Mouse (Mus musculus) forebrain, embryonic 16.5 days (tissue): ENCODE data around the gene Prkcg. TPM values are rescaled to one million over a fixed set of nuclear protein-coding genes. Genes with fewer than 3 reads are reported as not detected.

Source experiments
- ATAC-seq: fragments of 200-750 bp; cut with Nextera tagmentation; 2 replicates; pipeline ENCODE4 v1.8.0; 2017; ENCODE audit warnings: mild to moderate bottlenecking, moderate library complexity
- H3K27ac ChIP-seq: fragments of 300-500 bp; sonication (generic); 2 replicates; pipeline ENCODE4 v1.5.1; 2014; ENCODE audit warnings: low read length, control low read depth
- H3K27me3 ChIP-seq: fragments of 300-500 bp; sonication (generic); replicated peaks from 2 replicates; pipeline ENCODE4 v1.6.1; 2014; ENCODE audit warnings: low read length; ENCODE audit not compliant: control insufficient read depth, insufficient read depth
- H3K36me3 ChIP-seq: fragments of 300-500 bp; sonication (generic); 2 replicates; pipeline ENCODE4 v1.6.1; 2014; ENCODE audit not compliant: control insufficient read depth, insufficient read depth
- H3K4me1 ChIP-seq: fragments of 300-500 bp; sonication (generic); replicated peaks from 2 replicates; pipeline ENCODE4 v1.6.1; 2014; ENCODE audit warnings: low read length; ENCODE audit not compliant: control insufficient read depth, insufficient read depth
- H3K4me2 ChIP-seq: fragments of 300-500 bp; sonication (generic); 2 replicates; pipeline ENCODE4 v1.6.1; 2014; ENCODE audit warnings: mild to moderate bottlenecking, low read length, control low read depth
- H3K4me3 ChIP-seq: fragments of 300-500 bp; sonication (generic); replicated peaks from 2 replicates; pipeline ENCODE4 v1.5.1; 2014; ENCODE audit warnings: mild to moderate bottlenecking, low read length, control low read depth
- H3K9ac ChIP-seq: fragments of 300-500 bp; sonication (generic); replicated peaks from 2 replicates; pipeline ENCODE4 v1.6.1; 2014; ENCODE audit warnings: low read depth, low read length, control low read depth
- H3K9me3 ChIP-seq: fragments of 300-500 bp; sonication (generic); 2 replicates; pipeline ENCODE4 v1.6.1; 2016; ENCODE audit warnings: low read length; ENCODE audit not compliant: control insufficient read depth
- WGBS: fragments of 180-500 bp; shearing (Covaris S2); extraction: QIAGEN DNeasy Blood & Tissue Kit; methylation state at CpG from one replicate; pipeline ENCODE4 v1.1.7; 2014; 5-methylcytosine and 5-hydroxymethylcytosine counted together
- polyA plus RNA-seq: library from polyadenylated mRNA; unstranded; fragments of >200 nt; fragmentation: Nextera tagmentation; extraction: Ambion mirVana; gene quantifications from 2 replicates; pipeline ENCODE4 v1.2.1, GENCODE M21; 2015

The Prkcg gene
- polyA plus RNA-seq, 1 experiment from 2014 or later = 3.5 TPM

DNA sequence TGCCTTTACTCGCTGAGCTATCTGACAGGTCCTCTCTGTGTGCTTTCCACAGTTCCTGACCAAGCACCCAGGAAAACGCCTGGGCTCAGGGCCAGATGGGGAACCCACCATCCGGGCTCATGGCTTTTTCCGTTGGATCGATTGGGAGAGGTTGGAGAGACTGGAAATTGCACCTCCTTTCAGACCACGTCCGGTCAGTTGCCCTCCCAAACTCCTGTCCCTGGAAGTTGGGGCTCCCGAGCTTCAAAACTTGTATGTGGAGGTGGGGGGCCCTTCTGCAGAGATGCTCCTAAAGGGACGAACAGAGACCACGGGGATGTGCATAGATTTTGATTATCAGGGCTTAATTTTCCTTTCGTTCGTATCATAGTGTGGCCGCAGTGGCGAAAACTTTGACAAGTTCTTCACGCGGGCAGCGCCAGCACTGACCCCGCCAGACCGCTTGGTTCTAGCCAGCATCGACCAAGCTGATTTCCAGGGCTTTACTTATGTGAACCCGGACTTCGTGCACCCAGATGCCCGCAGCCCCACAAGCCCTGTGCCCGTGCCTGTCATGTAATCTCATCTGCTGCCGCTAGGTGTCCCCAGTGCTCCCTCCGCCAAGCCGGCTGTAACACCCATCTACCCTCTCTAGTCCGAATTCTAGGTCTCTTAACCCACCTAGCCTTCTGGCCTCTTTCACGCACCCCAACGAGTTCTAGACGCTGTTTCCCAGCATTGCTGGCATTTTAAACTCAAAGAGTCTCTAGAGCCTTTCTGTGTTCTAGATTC lies 41.0 kb downstream of the Prkcg start:
- H3K4me3 ChIP-seq = no peak overlapping the region
- whole genome bisulfite sequencing = 20% methylated on average over 31 of the region's 31 CpGs
- peak overlapping the region; percentile 33; the same call in 1 of the 2 replicates for H3K4me2 ChIP-seq
- no peak overlapping the region for H3K27ac ChIP-seq
- ATAC-seq = no peak
- H3K9me3 ChIP-seq = no peaks in the 10 kb centered on the region
- H3K27me3 ChIP-seq = 0 out of 2 replicates have a peak, but pooled peaks cover 2% of the 10 kb centered on the region
- H3K9ac ChIP-seq = no peak overlapping the region; the same call in 1 of the 2 replicates
- no peaks in the 10 kb centered on the region for H3K36me3 ChIP-seq
- H3K4me1 ChIP-seq = peaks cover 16% of the 10 kb centered on the region

- 0 out of 2 replicates have a peak, but pooled peaks cover 2% of the 10 kb centered on the region for H3K27me3 ChIP-seq
- H3K4me2 ChIP-seq = peak overlapping the region; percentile 62
- WGBS = 56% methylated on average over 6 of the region's 6 CpGs
- no peaks in the 10 kb centered on the region for H3K9me3 ChIP-seq
- no peak overlapping the region for H3K27ac ChIP-seq
- ATAC-seq = no peak
- H3K36me3 ChIP-seq = no peaks in the 10 kb centered on the region
- H3K4me1 ChIP-seq = peaks cover 16% of the 10 kb centered on the region
- H3K4me3 ChIP-seq = peak overlapping the region; percentile 93
- no peak overlapping the region for H3K9ac ChIP-seq
Measured at GRCm38 (mm10) chr7:3331171-3331570, 42.2 kb downstream of the Prkcg start.

DNA sequence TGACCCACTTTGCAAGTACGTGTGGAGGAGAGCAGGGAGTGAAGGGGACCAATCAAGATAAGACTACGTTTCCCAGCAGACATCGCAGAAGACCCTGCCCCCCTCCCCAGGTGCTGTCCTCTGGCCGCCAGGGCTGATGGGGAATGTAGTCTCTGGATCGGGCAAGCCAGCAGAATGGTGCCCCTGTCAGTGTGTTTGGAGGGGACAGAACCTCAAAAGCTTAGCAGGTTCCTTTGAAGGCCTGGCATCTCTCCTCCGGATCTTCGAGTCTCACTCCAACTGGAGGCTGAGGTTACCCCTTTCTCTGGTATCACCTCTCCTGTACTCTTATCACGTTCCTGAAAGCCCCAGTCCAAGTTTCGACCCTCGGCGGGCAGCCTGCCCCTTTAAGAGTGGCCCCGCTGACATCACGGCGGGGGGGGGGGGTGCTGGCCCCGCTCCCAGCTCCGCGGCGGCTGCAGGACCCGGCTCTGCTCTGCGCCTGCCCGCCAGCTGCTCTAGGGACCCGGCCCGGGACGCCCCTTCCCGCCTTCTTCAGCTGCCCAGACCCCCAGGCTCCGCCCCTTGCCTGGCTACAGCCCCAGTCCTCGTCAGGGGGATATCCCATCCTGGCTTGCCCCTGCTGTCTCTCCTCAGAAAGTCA lies 42.7 kb downstream of the Prkcg start:
- Histone ChIP-seq H3K4me1 (peaks cover 16% of the 10 kb centered on the region), H3K4me3 (peak overlapping the region; percentile 93), H3K36me3 (no peaks in the 10 kb centered on the region), H3K9ac (peak overlapping the region; percentile 57), H3K27me3 (0 out of 2 replicates have a peak, but pooled peaks cover 2% of the 10 kb centered on the region), H3K27ac (peak overlapping the region; percentile 86), H3K4me2 (peak overlapping the region; percentile 62), H3K9me3 (no peaks in the 10 kb centered on the region)
- 1% methylated on average over 27 of the region's 27 CpGs for WGBS
- peak; percentile 91 for ATAC-seq

- WGBS = 0% methylated on average over 4 of the region's 4 CpGs
- Histone ChIP-seq H3K9me3 (no peaks in the 10 kb centered on the region), H3K36me3 (no peaks in the 10 kb centered on the region), H3K4me2 (peak overlapping the region; percentile 62), H3K9ac (peak overlapping the region; percentile 57), H3K27me3 (0 out of 2 replicates have a peak, but pooled peaks cover 2% of the 10 kb centered on the region), H3K27ac (peak overlapping the region; percentile 86), H3K4me3 (peak overlapping the region; percentile 93), H3K4me1 (peaks cover 16% of the 10 kb centered on the region)
- peak; percentile 2; the same call in 1 of the 2 replicates for ATAC-seq
Measured at GRCm38 (mm10) chr7:3332224-3332615, 43.2 kb downstream of the Prkcg start.

DNA sequence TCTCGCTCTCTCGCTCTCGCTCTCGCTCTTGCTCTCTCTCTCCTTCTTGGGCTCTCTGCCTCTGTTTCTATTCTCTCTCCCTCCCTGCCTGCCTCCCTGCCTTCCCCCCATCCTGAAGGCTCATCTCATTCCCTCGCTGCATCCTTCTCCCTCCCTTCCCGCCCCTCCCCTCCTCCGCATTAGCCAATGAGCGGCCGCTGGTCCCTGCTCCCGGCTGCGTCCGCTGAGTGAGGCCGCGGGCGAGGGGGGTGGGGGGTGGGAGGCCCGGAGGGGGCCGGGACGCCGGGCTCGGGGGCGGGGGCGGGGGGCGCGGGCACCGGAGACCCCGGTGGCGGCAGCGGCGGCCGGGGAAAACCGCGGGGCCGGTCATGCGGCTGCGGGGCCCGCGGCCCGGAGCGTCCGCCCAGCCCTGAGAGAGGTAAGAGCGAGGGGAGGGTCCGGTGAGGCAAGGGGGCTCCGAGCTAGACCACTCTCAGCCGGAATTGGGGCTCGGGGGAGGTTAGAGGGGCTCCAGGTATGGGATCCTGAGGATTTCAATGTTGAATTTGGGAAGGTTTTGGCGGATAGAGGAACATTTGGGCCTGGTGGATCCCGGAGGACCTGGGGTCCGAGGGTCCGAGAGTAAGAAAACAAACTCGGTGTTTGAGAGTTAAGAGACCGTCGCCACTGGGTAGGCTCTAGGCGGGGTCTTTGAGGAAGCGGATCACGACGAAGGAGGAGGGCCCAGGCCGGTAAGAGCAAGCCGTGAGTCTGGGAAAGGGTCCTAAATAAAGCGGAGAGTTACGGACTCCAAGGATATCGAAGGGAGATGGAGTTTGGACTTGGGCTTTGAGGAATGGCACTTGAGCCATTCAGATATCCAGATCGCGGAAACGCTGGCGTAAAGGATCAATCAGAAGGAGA lies 43.9 kb downstream of the Prkcg start, which contains the start of gene Cacng7:
Cacng7 (plus strand) TSS at position 337 of the 903 bp plus-strand sequence.
- H3K4me3 ChIP-seq = peak within 1 kb of the TSS; percentile 93
- peak within 1 kb of the TSS; percentile 62 for H3K4me2 ChIP-seq
- ATAC-seq = peak; percentile 83
- H3K9me3 ChIP-seq = no peaks in the 10 kb centered on the region
- peak within 1 kb of the TSS; percentile 86 for H3K27ac ChIP-seq
- 0 out of 2 replicates have a peak, but pooled peaks cover 2% of the 10 kb centered on the region for H3K27me3 ChIP-seq
- under 1% methylated on average over 61 of the region's 65 CpGs for WGBS
- peaks cover 16% of the 10 kb centered on the region for H3K4me1 ChIP-seq
- no peaks in the 10 kb centered on the region for H3K36me3 ChIP-seq
- peak within 1 kb of the TSS; percentile 93 for H3K9ac ChIP-seq

DNA sequence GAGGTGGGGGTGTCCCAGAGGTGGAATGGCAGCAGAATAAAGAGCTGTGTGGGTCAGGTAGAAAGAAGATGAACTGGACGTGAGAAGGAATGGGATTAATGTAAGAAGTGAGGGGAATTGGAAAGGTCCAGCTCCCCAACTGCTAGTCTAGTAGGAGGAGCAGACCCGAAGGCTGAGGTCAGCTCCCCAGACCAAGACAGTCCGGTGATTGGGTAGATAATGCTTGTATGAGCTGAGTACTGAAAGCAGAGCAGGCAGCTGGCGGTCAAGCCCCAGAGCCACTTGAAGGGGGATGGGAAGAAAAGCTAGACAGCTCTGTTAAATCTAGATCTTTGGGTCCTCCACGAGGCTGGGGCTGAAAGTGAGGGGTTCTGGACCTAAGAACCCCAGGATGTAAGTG lies 44.6 kb downstream of the Prkcg start:
- Histone ChIP-seq H3K4me2 (peak overlapping the region; percentile 62), H3K9ac (peak overlapping the region; percentile 93), H3K4me1 (peaks cover 16% of the 10 kb centered on the region), H3K4me3 (peak overlapping the region; percentile 93), H3K9me3 (no peaks in the 10 kb centered on the region), H3K27me3 (0 out of 2 replicates have a peak, but pooled peaks cover 2% of the 10 kb centered on the region), H3K36me3 (no peaks in the 10 kb centered on the region), H3K27ac (no peak overlapping the region)
- ATAC-seq = no peak
- 2% methylated on average over 5 of the region's 5 CpGs for WGBS

DNA sequence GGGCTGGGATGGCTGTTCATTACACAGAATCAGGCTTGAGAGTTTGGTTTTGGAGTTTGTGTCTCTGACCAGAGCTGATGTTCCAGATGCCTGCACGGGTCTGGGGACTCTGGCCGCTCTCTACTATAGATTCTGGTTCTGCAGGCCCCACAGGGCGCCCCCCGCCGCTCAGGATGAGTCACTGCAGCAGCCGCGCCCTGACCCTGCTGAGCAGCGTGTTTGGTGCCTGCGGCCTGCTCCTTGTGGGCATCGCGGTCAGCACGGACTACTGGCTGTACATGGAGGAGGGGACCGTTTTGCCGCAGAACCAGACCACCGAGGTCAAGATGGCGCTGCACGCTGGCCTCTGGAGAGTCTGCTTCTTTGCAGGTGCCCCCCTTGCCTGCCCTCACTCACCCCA lies 47.4 kb downstream of the Prkcg start:
- 62% methylated on average over 17 of the region's 17 CpGs for WGBS
- Histone ChIP-seq H3K9me3 (no peaks in the 10 kb centered on the region), H3K36me3 (peaks cover 15% of the 10 kb centered on the region), H3K4me3 (no peak overlapping the region), H3K27me3 (no peaks in the 10 kb centered on the region), H3K27ac (no peak overlapping the region), H3K4me1 (peaks cover 11% of the 10 kb centered on the region), H3K4me2 (no peak overlapping the region), H3K9ac (no peak overlapping the region)
- ATAC-seq = no peak

DNA sequence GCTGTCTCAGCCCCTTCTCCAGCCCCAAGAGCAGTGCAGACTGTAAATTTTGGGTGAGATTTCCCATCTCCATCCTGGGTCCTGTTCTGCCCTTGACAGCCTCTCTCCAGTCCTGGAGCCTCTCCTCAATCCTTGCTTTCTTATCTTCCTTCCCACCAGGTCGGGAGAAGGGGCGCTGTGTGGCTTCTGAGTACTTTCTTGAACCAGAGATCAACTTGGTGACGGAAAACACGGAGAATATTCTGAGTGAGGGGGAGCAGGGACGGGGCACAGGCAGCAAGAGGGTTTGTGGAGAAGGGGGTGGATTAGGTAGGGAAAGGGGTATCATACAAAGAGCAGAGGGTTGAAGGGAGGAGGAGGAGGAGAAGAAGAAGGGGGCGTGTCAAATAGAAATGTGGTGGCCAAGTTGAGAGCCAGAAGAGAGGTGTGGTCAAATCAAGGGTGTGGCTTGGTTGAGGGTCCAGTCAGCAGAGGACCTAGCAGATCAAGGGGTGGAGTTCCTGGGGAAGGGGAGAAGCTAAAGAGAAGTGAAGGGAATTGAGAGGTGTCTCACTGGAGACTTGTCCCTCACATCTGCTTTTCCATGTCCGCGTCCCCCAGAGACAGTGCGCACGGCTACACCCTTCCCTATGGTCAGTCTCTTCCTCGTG lies 49.4 kb downstream of the Prkcg start:
- Histone ChIP-seq H3K27me3 (no peaks in the 10 kb centered on the region), H3K9me3 (no peaks in the 10 kb centered on the region), H3K4me3 (no peak overlapping the region), H3K9ac (no peak overlapping the region), H3K36me3 (peaks cover 17% of the 10 kb centered on the region), H3K4me1 (peaks cover 10% of the 10 kb centered on the region), H3K4me2 (no peak overlapping the region), H3K27ac (no peak overlapping the region)
- 88% methylated on average over 11 of the region's 11 CpGs for WGBS
- no peak for ATAC-seq
